Mouse (Mus musculus) liver, adult 2 months (tissue): ENCODE measurements around the gene Slc9a1.

ENCODE experiments used
- CTCF ChIP-seq: fragments of 200-500 bp; IDR thresholded peaks from 2 replicates; pipeline ENCODE4 v1.5.1; 2011; ENCODE audit warnings: low read depth, low read length, control low read depth
- POLR2A ChIP-seq: fragments of 200-500 bp; IDR thresholded peaks from 2 replicates; pipeline ENCODE4 v1.6.1; 2011; ENCODE audit warnings: low read length, control low read depth; ENCODE audit not compliant: insufficient read depth; ENCODE audit errors: extremely low read depth

- TF ChIP-seq POLR2A, result no peak
- no peak for TF ChIP-seq CTCF
These were observed 9.5 kb downstream of the Slc9a1 start for GRCm38 (mm10) chr4:133379046-133379347.
